Mouse (Mus musculus) kidney, adult 2 months (tissue): ENCODE measurements around the gene Gusb. TPM values are rescaled to one million over a fixed set of nuclear protein-coding genes. Genes with fewer than 3 reads are reported as not detected.
A peak's percentile ranks its signal among the peaks of the same experiment; 100 is the strongest.

Experiments used
- DNase-seq: peaks from one replicate; pipeline ENCODE4 v3.0.0; 2021
- H3K27ac ChIP-seq: fragments of 200-500 bp; 2 replicates; pipeline ENCODE4 v1.5.1; 2012; ENCODE audit warnings: low read depth, low read length, control low read depth, inconsistent platforms; ENCODE audit not compliant: insufficient read depth
- H3K27me3 ChIP-seq: fragments of 200-500 bp; replicated peaks from 2 replicates; pipeline ENCODE4 v1.6.1; 2012; ENCODE audit warnings: mild to moderate bottlenecking, moderate library complexity, low read length, inconsistent platforms; ENCODE audit not compliant: control insufficient read depth, insufficient read depth
- H3K36me3 ChIP-seq: fragments of 200-500 bp; 2 replicates; pipeline ENCODE4 v1.6.1; 2012; ENCODE audit warnings: mild to moderate bottlenecking, moderate library complexity, low read length, inconsistent platforms; ENCODE audit not compliant: control insufficient read depth, insufficient read depth
- H3K4me1 ChIP-seq: fragments of 200-500 bp; 2 replicates; pipeline ENCODE4 v1.6.1; 2011; ENCODE audit warnings: low read length; ENCODE audit not compliant: control insufficient read depth, insufficient read depth
- H3K4me3 ChIP-seq: fragments of 200-500 bp; 2 replicates; pipeline ENCODE4 v1.5.1; 2011; ENCODE audit warnings: mild to moderate bottlenecking, low read depth, low read length, control low read depth; ENCODE audit not compliant: insufficient read depth
- CTCF ChIP-seq: fragments of 200-500 bp; conservative IDR thresholded peaks from 2 replicates; pipeline ENCODE4 v1.5.1; 2011; ENCODE audit warnings: low read depth, mild to moderate bottlenecking, control low read depth, low read length, moderate library complexity, mixed read lengths; ENCODE audit not compliant: insufficient read depth, insufficient read length
- POLR2A ChIP-seq: fragments of 200-500 bp; IDR thresholded peaks from one replicate; pipeline ENCODE4 v1.6.1; 2011; ENCODE audit warnings: low read depth, low read length, control low read depth
- WGBS: fragments of 180-500 bp; shearing (Covaris S2); methylation state at CpG from one replicate; pipeline ENCODE4 v1.1.7; 2018; 5-methylcytosine and 5-hydroxymethylcytosine counted together
- polyA plus RNA-seq: library from polyadenylated mRNA; depleted of rRNA; stranded (reverse); fragments of >200 nt; gene quantifications from 2 replicates; pipeline ENCODE4 v1.2.3, GENCODE M21; 2012

Gusb gene
- polyA plus RNA-seq, 1 experiment, result 26.5 TPM

GRCm38 (mm10) chr5:129994989-129995388 lies 7.9 kb downstream of the Gusb start:
- Histone ChIP-seq H3K4me3 (no peak overlapping the region), H3K27ac (no peak overlapping the region), H3K4me1 (no peaks in the 10 kb centered on the region), H3K36me3 (no peaks in the 10 kb centered on the region), H3K27me3 (no peaks in the 10 kb centered on the region)
- 74% methylated on average over 7 of the region's 7 CpGs for WGBS
- DNase-seq, result no peak
- no peak for TF ChIP-seq CTCF
- no peak for TF ChIP-seq POLR2A

GRCm38 (mm10) chr5:129993374-129993773 lies 9.5 kb downstream of the Gusb start:
- no peak overlapping the region for H3K4me3 ChIP-seq
- DNase-seq, result no peak
- H3K4me1 ChIP-seq, result no peaks in the 10 kb centered on the region
- no peaks in the 10 kb centered on the region for H3K27me3 ChIP-seq
- 92% methylated on average over 14 of the region's 14 CpGs for WGBS
- TF ChIP-seq POLR2A (no peak), CTCF (no peak)
- no peaks in the 10 kb centered on the region for H3K36me3 ChIP-seq
- H3K27ac ChIP-seq, result no peak overlapping the region

- H3K27ac ChIP-seq, result no peak overlapping the region
- no peak overlapping the region for H3K4me3 ChIP-seq
- 94% methylated on average over 5 of the region's 5 CpGs for WGBS
- H3K27me3 ChIP-seq, result no peaks in the 10 kb centered on the region
- no peaks in the 10 kb centered on the region for H3K36me3 ChIP-seq
- TF ChIP-seq CTCF (no peak), POLR2A (no peak)
- no peaks in the 10 kb centered on the region for H3K4me1 ChIP-seq
- DNase-seq, result no peak
Measured at GRCm38 (mm10) chr5:129991898-129992297, 11.0 kb downstream of the Gusb start.

DNA sequence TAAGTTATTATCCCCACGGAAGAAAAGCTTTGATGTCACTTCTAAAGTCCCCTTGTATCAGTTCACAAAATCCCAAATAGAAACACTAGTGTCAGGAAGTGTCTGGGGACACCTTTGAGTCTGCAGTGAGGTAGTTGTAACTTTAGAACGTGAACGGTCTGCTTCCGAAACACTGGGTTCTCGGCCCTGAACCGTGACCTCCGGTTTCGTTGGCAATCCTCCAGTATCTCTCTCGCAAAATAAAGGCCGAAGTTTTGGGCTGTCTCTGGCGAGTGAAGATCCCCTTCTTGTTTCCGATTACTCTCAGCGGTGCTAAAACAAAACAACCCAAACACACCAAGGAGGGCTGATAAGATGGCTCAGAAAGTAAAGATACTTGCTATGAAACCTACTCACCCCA lies 13.5 kb downstream of the Gusb start:
- no peak overlapping the region for H3K27ac ChIP-seq
- H3K4me1 ChIP-seq, result no peaks in the 10 kb centered on the region
- peak; percentile 53 for DNase-seq
- WGBS, result 45% methylated on average over 13 of the region's 13 CpGs
- H3K27me3 ChIP-seq, result no peaks in the 10 kb centered on the region
- H3K36me3 ChIP-seq, result no peaks in the 10 kb centered on the region
- TF ChIP-seq CTCF (no peak), POLR2A (no peak)
- H3K4me3 ChIP-seq, result no peak overlapping the region

- TF ChIP-seq POLR2A (no peak), CTCF (no peak)
- no peaks in the 10 kb centered on the region for H3K36me3 ChIP-seq
- no peaks in the 10 kb centered on the region for H3K27me3 ChIP-seq
- no peak for DNase-seq
- WGBS, result 79% methylated on average over 3 of the region's 3 CpGs
- no peak overlapping the region for H3K27ac ChIP-seq
- no peak overlapping the region for H3K4me3 ChIP-seq
- H3K4me1 ChIP-seq, result no peaks in the 10 kb centered on the region
Measured at GRCm38 (mm10) chr5:129980216-129980615, 22.6 kb downstream of the Gusb start.

GRCm38 (mm10) chr5:129978608-129979007 lies 24.2 kb downstream of the Gusb start:
- TF ChIP-seq POLR2A (no peak), CTCF (no peak)
- DNase-seq, result no peak
- WGBS, result 85% methylated on average over 5 of the region's 5 CpGs

GRCm38 (mm10) chr5:129977768-129978167 lies 25.1 kb downstream of the Gusb start:
- no peak for DNase-seq
- H3K27ac ChIP-seq, result no peak overlapping the region
- WGBS, result 70% methylated on average over 4 of the region's 4 CpGs
- no peaks in the 10 kb centered on the region for H3K36me3 ChIP-seq
- no peaks in the 10 kb centered on the region for H3K4me1 ChIP-seq
- TF ChIP-seq POLR2A, result no peak
- TF ChIP-seq CTCF, result no peak
- no peak overlapping the region for H3K4me3 ChIP-seq
- no peaks in the 10 kb centered on the region for H3K27me3 ChIP-seq

More at GRCm38 (mm10) chr5:129978608-129979007, 24.2 kb downstream of the Gusb start:
- Histone ChIP-seq H3K27me3 (no peaks in the 10 kb centered on the region), H3K36me3 (no peaks in the 10 kb centered on the region), H3K4me3 (no peak overlapping the region), H3K27ac (no peak overlapping the region), H3K4me1 (no peaks in the 10 kb centered on the region)

- TF ChIP-seq POLR2A (no peak), CTCF (no peak)
- WGBS, result 84% methylated on average over 4 of the region's 4 CpGs
- Histone ChIP-seq H3K27me3 (no peaks in the 10 kb centered on the region), H3K27ac (no peak overlapping the region), H3K36me3 (no peaks in the 10 kb centered on the region), H3K4me3 (no peak overlapping the region), H3K4me1 (no peaks in the 10 kb centered on the region)
- no peak for DNase-seq
Measured at GRCm38 (mm10) chr5:129974866-129975311, 28.0 kb downstream of the Gusb start.
